Mouse (Mus musculus): ENCODE measurements around the gene P2ry2.

P2ry2 gene

DNA sequence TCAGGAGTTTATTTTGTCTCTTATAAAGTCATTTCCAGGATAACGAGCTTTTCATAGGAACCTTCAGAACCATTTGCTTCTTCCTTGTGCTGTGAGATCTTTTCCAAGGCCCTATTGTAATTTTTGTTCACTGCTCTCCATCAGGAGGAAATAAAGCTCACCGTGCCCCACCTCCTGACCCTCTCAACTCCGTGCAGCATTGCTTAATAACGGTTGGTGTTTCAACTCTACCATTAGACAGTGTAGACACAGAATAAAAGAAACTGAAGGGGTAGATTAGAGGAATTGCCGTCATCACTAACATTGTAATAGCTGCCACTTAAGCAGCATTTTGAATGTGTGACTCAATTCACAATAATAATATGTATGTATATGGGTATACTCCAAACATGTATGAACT lies 14.2 kb upstream of the P2ry2 start:
- DNase-seq, result no peak

DNA sequence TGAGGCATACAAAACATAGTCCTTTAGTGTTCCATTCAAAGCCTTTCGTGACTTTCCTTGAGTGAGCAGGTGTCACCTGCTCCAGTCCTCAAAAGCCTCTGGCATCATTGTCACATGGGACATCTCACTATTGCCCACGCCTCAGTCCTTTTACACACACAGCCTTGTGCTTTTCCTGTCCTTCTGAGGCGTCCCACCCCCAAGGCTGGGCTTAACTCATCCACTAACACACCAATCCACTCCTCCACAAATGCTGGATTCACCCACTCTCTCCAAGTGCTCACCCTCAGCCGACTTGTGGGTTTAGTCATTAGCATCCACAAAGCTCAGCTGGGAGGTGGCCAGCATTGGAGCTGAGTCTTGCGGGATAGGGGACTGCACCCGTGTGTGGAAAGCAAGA lies 4.8 kb upstream of the P2ry2 start:
- DNase-seq, result no peak

DNA sequence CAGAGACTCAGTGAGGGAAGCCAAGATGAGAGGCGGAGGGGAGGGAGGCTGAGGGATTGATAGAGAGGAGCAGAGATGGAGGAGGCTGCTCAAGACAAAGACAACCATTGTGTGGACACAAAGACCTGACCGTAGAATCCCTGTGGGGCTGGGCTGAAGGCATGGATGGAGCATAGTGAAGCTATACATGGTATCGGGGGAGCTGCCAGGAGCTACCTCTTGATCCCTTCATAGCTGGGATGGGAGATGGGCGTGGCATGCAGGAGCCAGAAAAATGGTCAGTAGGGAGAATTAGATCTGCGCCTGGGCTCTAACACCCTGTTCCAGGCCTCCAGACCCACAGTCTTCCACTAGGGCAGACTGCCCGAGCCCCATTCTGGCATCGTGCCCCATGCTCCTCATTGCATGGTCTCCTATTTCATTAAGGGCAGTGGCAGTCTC lies 4.4 kb upstream of the P2ry2 start:
- no peak for DNase-seq

DNA sequence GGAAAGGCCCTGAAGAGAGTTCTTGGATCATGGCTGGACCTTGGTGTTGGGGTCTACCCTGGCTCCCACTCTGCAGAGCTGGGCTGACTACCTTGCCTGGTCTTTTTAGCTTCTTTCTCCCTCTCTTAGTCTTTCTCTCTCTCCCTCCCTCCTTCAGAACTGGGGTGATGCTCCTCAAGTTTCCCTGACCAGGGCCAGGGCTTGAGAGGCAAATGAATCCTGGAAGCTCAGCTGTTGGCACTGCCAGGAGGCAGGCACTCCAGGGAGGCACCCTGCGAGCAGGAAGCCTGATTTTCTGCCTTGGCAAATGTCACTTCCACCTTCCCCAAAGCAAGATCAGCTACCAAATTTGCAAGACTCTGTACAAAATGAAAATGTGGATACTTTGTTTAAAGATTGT lies 2.3 kb upstream of the P2ry2 start:
- no peak for DNase-seq

DNA sequence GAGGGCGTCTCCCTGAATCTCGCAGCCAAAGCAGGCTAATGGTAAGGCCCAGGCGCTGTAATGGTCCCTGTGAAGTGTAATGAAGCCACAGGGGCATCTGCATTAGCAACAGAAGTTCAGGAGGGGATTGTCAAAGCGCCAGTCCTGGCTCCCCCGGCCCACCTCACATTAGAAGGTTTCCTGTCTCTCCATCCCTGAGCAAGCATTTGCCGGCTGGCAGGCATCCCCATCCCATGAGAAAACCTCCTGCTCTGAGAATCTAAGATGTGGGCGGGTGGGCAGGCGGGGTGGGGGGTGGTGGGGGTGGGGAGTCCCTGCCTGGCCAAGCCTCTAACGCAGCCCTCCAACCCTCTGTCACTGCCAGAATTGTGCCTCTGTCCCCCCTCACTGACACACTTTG lies 1.4 kb upstream of the P2ry2 start:
- DNase-seq, result no peak

DNA sequence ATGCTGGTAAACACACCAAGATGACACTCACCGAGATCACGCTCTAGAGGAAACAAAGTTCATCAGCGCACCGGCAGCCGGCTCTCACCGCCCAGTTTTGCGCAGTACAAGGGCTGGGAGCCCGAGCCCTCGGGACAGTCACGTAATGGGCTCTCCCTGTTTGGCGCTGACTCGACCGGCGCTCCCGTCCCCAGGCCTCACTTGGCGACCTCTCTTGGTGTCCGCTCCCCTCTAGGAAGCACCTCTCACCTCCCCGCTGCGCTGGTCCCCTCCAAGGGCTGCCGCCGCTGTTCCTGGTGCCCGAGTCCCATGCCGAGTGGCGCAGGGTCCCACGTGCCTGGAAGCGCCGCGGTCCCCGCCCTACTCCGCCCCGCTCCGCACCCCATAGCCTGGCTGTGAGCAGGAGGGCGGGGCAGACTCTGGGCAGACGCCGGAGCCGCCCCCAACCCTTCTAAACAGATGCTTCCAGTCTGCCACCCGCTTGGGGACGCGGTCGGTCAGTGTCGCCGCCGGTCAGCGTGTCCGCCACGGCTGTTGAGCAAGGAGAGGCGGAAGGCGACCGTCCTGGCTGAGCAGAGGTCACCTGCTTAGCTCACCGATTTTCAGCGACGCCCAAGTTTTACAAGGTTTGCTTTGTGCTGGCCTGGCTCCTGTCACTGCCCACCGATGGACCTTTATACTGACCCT lies 842 bp downstream of the P2ry2 start:
- peak; percentile 9 to 21 for DNase-seq

DNA sequence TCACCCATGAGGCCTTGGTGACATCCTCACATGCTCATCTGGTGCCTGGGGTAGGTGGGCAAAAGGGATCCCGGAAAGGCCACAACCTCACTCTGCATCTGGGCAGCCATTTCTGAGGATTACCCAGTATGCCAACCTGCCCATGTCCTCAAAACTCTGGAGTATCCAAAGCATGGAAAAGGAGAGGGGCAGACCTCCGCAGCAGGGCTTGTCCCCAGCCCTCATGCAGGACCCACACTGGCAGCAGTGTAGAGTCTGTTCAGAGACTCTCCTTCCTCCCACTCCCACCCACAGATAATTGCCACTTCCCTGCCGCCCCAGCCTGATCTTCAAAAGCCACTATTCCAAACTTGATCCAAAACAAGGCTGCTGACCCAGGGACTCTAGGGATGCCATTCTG lies 1.9 kb downstream of the P2ry2 start:
- DNase-seq, result no peak

DNA sequence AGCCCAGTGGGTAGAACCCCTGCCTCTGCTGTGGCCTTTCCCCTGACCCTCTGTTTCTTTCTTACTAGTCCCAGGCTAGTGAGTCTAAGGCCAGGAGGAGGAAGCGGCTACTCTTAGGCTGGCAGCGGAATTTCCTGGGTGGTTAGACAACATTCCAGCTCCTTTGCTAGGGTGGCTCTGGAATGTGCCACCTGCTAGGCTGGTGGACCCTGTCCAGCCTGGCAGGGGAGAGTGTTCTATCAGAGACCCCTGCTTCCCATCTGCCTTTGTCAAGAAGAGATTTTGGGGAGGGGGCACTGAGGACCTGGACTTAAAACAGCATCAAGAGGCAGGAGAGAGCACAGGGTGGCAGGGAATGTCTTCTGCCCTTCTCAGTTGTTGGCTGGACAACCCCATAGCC lies 6.5 kb downstream of the P2ry2 start:
- DNase-seq, result no peak

DNA sequence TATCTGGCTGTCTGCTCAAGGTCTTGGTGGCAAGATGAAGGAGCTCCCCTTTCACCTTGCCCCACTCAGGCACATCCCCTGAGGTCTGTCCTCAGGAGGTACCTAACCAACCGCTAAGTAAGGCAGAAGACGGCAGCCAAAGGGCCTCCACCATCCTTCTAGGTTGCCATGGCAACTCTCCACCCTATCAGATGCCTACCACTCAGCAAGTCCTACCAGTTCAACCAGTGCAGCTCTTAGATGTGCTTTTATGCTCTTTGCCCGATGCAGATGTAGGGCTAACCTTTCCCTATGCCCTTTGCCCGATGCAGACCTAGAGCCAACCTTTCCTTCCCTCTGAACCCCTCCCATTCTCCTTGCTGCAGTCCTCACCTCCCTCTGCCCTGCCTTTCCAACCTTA lies 7.5 kb downstream of the P2ry2 start:
- no peak for DNase-seq

DNA sequence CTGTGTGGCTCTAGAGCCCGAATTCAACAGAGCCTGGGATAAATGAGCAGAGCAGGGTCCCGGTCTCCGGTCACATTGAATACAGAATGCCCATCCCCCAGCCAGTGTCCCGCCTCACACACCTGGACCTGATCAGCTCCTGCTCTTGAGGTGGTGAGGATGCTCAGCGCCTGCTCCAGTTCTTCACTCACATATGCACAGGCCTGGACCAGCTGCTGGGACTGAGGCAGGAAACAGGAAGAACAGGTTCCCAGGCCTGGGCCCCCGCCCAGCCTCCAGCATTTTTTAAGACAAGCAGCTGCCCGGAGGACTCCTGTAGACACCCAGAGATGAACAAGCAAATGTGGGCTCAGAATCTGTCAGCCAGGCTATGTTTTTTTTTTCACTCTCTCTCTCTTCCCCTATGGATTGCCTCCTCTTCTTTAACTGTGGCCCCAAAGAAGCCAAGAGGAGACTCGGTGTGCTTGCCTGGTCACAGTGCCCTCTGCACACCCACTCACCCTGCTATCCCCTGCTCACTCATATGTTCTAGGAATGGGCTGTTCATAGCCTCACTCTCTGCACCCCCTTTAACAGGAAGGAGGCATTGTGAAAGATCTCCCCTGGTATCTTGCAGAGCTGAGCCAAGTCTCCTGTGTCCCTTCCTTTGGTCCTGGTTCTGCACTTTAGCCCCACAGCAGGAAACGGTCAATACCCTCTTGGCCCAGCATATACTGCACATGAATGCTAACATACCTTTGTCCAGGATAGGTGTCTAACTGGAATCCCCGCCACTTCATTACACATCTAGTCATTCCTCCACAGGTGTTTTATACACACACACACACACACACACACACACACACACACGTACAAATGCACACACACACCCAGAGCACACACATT lies 9.0 kb downstream of the P2ry2 start:
- DNase-seq, result no peak

DNA sequence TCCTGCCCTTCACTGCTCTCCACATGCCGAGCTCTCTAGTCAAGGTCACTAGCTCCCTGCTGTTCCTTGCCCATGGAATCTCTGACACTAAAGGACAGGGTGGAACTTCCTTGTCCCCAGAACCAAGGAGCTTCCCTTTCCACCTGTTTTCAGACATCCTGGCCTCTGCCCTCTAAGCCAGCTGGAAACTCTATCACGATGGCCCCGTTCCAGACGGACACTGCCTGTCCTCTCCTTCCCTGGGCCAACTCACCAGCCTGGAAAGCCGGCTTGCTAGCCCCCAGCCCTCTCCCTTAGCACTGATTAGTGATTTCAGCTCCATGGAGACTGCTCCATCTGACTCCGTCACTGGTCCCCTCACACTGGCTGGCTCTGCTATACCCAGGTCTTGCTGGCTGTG lies 10.4 kb downstream of the P2ry2 start:
- DNase-seq, result no peak

DNA sequence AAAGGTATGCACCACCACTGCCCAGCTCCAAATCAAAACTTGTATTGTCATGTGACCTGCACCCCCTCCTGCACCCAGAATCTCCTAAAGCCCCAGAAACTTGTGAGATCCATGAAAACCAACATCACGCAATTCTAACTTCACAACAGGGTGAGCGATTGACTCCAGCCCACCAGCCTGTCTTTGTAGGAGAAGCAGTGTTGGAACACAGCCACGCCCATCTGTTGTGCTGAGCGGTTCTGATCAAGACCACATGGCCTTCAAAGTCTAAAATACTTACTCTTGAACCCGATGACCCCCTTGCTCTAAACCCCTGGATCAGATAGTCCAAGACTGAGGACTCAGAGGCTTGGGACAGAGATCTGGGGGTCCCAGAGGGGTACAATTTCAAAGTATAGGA lies 13.0 kb downstream of the P2ry2 start:
- DNase-seq, result no peak

DNA sequence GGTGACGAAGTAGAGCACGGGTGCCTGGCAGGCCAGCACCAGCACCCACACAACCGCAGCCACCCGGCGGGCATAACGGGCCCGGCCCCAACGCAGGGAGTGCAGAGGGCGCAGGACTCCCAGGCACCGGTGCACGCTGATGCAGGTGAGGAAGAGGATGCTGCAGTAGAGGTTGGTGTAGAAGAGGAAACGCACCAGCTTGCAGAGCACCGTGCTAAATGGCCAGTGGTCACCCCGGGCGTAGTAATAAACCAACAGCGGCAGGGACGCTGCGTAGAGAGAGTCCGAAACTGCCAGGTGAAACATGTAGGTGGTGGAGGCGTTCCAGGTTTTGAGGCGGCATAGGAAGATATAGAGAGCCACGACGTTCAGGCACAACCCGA lies 14.1 kb downstream of the P2ry2 start:
- DNase-seq, result no peak

DNA sequence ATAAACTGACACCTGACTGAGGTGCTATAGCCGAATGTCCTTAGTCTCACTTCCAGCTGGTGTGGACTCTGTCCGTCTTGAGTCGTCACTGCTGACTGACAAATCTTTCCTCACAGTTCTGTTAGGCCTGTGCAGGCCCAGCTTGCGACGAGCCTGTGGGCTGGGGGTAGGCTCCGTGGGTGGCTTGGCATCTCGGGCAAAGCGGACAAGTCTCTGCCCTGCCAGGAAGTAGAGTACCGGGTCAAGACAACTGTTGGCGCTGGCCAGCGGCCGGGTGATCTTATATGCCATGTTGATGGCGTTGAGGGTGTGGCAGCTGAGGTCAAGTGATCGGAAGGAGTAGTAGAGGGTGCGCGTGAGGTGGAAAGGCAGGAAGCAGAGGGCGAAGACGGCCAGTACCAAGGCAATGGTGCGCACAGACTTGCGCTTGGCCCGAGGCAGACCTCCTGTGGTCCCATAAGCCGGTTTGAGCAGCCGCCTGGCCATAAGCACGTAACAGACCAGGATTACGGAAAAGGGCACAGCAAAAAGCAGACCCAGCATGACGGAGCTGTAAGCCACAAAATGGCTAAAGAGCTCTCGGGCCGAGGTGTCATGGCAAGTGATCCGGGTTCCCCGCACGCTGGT lies 14.6 kb downstream of the P2ry2 start:
- DNase-seq, result peak; percentile 22 to 29

DNA sequence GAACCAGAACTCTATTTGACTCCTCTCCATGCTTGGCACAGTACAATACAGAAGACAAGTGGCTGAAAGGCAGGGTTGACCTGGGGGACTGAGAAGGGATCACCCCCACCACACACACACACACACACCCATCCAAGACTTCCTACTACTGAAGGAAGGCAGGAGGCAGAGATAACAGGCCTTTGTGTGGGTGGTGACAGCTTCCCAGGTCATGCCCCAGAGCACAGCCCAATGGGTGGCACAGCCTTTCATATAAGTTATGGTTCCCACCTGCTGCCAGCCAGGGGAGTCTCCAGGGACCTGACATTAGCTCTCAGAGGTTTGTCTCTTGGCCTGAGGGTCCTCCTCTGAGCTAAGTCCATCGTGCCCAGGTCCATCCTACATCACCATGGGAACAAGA lies 15.5 kb downstream of the P2ry2 start:
- DNase-seq, result no peak

DNA sequence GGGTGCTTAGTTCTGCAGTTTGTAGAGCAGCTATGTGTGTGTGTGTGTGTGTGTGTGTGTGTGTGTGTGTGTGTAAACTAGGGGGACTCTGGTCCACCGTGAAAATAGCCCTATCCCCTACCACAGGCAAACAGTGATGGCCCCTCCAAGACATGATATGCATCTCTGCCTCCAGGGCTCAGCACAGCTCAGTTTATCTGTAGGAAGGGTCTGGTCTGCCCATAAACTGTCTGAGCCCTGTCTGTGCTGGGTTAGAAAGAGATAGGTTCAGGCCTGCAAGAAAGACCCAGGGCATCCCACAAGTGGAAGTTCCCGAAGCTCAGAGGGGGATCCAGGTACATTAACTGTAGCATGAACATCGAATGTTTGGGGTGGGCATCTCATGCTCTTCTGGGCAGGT lies 16.7 kb downstream of the P2ry2 start:
- no peak for DNase-seq

DNA sequence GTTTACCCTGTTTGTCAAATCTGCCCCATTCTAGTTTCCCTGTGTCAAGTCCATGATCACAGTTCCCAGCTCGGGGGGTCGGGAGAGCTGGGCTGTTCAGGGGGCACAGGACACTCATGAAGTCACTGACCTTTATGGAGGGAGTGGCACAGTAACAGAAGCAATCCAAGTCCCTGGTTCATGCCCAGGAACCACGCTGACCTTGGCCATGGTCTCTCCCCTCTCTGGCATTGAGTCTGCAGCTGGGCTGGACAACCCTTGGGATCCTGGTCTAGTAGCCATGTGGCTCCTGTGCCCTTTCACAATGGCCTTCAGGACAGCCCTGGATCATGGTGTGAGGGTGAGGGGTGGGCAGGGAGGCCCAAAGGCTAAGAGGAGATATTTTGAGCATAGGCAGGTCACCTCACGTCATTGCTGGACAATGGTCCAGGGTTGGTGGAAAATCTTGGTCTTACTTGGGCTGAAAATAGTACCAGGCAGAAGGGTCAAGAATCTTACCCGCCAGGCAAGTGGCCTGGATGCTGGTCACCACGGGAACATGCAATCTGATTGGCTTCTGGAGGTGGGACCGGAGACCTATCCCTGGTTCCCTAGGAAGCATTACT lies 17.3 kb downstream of the P2ry2 start:
- no peak for DNase-seq

DNA sequence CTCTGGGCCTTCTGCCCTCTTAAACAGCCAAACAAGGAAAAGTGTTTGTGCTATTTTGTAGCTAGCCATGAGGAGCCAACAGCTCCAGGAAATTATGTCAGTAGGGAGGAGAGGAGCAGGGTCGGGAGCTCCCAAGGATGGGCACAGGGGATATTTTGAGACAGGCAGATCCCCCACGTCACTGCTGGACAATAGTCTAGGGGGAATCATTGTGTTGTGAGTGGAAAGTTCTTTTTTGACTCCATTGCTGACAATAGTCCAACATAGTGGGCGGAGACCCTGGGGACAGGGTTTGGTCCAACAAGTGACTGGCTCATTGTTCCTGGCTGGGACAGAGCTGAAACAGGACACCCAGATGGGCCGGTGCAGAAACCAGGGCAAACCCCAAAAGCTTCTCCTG lies 19.5 kb downstream of the P2ry2 start:
- no peak for DNase-seq

DNA sequence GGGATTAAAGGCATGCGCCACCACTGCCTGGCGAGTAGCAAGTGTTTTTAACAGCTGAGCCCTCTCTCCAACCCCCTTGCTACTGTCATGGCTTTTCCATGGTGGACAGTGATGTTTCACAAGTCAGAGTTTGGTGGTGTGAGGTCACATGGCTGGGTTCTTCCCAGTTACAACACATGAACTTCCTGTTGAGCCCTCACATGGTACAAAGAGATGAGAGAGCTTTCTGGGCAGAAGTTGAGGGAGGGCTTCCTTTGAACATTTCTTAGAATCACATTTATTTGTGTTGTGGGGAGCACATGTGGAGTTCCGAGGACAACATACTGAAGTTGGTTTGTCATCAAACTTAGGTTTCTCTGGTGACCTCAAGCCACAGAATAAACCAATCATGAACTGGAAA lies 20.7 kb downstream of the P2ry2 start:
- DNase-seq, result no peak

DNA sequence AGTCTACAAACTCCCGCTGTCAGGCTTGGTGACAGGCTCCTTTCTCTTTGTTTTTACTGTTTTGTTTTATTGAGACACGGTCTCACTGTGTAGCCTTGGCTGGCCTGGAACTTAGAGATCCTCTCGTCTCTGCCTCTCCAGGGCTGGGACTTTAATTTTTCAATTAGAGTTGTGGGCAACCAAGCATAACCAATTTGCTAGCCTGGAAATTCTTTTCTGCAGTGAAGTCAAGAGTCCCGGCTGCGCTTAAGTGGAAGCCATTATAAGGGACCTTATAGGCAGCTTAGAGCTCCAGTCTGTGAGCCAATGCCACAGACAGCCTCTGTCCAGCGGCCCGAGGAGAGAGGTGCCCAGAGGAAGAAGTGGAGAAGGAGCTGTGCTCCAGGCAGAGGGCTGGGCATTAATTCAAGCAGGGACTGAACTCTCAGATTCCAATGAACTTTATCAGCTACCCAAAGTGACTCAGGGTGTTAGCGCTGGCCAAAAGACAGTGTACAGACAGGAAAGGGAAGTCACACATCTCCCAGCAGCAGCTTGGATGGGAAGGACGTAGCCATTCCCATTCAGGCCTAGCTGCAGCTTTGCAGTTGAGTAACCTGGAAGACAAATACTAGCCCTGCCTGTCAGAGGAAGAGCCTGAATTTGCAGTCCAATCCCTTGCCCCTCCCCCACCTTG lies 21.9 kb downstream of the P2ry2 start:
- no peak for DNase-seq

DNA sequence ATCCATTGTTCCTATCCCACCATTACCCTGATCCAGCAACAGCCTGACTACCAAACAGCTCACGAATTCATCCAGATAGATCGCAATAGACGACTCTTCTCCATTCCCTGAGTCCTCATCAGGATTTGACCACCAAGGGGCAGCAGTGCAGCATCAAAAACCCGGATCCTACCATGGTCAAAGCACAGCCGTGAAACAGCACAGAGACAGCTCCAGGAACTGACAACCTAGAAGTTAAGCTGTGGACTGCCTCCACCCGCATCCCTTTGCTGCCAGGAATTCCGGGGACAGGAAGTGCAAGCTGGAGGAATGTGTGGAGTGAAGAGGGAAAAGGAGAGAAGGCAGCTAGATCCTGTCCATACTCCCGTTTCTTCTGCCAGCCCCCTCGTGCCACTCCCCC lies 24.6 kb downstream of the P2ry2 start:
- peak; percentile 53 to 56 for DNase-seq

DNA sequence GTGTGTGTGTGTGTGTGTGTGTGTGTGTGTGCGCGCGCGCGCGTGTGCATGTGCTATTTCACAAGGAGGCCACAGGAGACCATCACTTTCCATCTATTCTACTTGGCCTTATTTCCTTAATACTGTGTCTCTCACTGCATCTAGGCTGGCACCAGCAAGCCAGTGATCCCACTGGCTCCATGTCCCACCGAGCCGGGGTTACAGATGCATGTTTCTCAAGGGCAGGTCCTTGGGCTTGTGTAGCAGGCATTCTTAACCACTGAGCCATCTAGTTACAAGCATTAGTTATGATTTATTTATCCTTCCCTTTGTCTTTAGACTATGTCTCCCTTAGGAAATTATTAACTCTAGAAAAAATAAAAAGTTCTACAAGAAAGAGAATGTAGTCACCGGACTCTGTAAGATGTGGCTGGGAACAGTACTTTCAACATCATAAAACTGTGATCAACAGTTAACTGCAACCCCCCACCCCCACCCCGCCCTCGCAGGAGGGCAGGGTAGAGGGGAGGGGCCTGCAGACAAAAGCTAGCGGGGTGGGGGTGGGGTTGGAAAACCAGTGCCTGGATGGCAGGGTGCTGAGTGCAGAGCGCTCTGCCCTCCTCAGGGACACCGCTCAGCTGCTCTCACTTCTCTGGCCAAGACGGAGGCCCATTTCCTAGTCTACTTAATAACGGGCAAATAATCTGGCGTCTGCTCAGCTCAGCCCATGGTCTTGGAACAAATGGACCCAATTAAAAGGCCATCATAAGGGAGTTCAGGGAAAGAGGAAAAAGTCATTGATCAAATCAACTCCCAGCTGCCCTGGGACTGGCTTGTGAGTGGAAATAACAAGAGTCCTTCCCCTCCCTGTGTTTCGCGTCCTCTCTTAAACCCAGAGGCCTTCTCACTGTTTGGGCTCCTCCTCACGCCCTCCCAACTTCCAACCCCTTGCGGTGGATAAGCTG lies 27.9 kb downstream of the P2ry2 start:
- DNase-seq, result no peak

Data from cerebellum, postnatal 36 days (tissue).